Mouse (Mus musculus) ovary, adult 18-20 months (tissue): ENCODE measurements around the gene Skiv2l.

Experiments
- DNase-seq: peaks from one replicate; pipeline ENCODE4 v3.0.0; 2022; ENCODE audit warnings: low spot score, mixed read lengths

Skiv2l gene

DNA sequence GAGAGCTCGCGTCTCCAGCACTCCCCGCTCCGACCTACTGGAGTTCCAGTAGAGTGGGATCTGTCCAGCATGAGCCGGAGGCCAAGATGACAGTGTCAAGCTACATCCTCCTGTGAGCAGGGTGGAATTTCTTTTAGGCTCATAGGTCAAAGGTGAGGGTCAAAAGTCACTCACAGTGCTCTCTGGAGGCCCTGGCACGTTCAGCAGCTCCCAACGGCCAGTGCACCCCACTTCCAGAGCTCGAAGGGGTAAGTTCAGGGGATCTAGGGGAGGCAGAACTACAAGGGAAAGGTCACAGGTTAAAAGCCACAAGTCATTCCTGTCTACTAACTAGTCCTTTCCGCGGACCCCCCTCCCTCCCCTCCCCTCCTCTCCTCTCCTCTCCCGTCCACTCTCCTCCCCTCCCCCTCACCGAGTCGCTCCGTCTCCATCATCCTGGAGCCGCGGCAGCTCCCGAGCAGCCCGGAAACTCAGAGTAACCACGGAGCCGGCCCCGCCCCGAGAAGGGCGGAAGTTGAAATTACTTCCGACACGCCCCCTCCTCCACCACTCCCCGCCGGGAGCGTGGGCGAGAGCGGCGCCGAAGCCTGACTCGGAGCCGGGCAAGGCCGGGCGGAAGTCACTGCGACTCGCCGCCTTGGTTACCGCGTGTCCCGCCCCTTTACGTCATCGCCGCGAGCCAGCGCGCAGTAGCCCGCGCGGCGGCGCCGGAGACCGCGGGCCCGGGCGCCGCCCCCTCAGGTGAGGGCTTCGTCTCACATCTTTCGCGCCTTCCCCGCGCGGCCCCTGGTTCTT lies at the start of gene Skiv2l, which contains the start of gene Nelfe:
TSS of gene Skiv2l (minus strand) at position 489 of the 795 bp plus-strand sequence.
TSS of gene Nelfe (plus strand) at position 670 of the 795 bp plus-strand sequence.
- DNase-seq, result peak; percentile 96

DNA sequence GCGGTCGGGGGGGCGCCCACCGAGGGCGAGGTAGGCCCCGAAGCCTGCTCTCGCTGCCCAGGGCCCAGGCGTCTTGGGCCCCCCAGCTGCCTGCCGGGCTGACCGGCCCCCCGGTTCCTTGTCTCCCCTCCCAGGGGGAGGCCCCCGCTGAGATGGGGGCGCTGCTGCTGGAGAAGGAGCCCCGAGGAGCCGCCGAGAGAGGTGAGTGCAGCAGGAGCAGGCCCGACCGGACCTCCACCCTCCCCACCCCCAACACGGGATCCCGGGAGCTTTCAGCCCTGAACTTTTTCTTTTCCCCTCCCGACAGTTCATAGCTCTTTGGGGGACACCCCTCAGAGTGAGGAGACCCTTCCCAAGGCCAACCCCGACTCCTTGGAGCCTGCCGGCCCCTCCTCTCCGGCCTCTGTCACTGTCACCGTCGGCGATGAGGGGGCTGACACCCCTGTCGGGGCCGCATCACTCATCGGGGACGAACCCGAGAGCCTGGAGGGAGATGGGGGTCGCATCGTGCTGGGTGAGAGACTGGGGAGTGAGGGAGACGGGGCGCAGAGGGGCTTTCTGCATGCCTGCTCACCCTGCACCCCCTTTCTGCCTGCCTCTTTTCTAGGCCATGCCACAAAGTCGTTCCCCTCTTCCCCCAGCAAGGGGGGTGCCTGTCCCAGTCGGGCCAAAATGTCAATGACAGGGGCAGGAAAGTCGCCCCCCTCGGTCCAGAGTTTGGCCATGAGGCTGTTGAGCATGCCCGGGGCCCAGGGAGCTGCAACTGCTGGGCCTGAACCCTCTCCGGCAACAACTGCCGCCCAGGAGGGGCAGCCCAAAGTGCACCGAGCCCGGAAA lies 49.3 kb upstream of the Skiv2l start:
- no peak for DNase-seq

DNA sequence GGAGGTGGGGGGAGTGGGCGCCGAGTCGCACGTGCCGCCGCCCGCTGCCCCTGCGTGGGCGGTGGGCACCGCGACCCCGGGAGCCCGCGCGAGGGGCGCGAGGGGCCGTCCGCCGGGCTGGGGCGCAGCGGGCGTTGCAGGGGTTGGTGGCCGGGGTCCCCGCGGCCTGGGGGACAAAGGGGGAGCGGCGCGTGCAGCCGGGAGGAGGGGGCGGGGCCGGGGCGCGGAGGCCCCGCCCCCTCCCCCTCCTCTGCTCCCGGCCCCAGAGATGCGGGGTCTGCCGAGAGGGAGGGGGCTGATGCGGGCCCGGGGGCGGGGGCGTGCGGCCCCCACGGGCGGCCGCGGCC lies 48.7 kb upstream of the Skiv2l start:
- no peak for DNase-seq

DNA sequence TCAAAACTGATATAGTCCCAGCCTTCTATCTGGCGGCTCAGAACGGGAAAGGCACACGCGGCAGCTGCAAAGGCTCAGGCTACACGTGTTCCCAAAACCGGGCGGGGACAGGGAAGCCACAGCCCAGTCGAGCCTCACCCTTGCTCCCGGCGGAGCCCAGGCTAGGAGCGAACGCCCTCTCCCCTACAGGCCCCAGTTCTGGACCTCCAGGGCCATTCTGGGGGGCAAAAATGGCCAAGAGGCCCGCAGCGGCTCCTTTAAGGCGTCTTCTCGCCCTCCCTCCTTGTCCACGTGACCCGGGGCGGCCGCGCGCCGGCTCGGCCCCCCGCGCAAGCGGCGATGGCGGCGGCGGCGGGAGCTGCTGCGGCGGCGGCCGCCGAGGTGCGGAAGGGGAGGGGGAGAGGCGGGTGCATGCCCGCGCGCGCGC lies 48.2 kb upstream of the Skiv2l start, which contains the start of the genes C2 and Ehmt2:
TSS of gene C2 (minus strand) at position 106 of the 427 bp plus-strand sequence.
TSS of gene Ehmt2 (plus strand) at position 310 of the 427 bp plus-strand sequence.
- DNase-seq, result peak; percentile 74

DNA sequence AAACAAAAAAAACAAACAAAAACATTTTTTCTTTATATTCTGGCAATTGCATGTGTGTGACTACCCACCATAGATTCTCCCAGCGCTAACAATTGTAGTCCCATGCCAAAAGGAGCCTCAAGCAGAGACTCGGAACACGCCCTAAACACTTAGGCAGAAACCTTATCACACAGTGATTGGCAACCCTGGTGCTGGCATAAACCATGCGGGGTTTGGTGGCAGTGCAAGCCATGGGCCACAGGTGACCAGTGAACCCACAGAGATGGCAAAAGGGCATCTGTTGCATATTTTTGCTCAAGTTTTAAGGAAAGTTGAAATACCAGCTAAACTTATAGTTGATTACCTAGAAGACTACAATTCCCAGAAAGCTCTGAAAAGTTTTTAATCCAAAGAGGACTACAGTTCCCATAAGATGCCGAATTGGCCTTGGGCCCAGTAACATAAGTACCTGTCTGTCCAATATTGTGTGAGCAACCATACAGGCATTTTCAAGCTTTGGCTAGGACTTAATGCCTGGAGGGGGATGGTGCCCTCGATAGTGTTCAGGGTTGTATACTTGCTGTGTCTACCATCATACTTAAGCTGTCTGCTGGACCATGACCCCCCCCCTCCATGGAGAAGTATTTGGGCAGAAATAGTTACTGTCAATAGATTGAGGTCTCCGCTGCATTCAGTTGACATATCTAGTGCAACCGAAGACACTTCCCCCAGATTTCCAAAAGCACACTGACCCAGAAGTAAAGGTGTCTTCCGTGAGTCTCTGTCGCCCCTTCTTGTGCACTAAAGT lies 47.6 kb upstream of the Skiv2l start:
- no peak for DNase-seq

DNA sequence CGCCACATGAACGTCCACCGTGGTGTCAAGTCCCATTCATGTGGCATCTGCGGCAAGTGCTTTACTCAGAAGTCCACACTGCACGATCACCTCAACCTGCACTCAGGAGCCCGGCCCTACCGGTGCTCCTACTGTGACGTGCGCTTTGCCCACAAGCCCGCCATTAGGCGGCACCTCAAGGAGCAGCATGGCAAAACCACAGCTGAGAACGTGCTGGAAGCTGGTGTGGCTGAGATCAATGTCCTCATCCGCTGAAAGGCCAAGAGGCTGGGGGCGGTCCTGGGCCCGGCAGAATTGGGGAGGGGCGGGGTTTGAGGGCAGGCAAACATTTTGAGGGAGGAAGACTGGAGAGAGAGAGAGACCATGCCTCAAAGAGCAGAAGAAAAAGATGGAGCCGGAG lies 46.4 kb upstream of the Skiv2l start:
- no peak for DNase-seq

DNA sequence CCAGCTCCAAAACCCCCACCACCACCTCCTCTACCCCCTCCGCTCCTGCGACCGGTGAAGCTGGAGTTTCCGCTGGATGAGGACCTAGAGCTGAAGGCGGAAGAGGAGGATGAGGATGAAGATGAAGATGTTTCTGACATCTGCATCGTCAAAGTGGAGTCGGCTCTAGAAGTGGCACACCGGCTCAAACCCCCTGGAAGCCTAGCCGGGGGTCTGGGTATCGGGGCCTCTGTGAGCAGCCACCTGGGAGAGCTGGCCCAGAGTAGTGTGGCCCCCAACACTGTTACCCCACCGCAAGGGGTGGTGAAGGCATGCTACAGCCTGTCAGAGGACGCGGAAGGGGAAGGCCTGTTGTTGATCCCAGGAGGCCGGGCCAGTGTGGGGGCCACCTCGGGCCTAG lies 45.7 kb upstream of the Skiv2l start:
- no peak for DNase-seq

DNA sequence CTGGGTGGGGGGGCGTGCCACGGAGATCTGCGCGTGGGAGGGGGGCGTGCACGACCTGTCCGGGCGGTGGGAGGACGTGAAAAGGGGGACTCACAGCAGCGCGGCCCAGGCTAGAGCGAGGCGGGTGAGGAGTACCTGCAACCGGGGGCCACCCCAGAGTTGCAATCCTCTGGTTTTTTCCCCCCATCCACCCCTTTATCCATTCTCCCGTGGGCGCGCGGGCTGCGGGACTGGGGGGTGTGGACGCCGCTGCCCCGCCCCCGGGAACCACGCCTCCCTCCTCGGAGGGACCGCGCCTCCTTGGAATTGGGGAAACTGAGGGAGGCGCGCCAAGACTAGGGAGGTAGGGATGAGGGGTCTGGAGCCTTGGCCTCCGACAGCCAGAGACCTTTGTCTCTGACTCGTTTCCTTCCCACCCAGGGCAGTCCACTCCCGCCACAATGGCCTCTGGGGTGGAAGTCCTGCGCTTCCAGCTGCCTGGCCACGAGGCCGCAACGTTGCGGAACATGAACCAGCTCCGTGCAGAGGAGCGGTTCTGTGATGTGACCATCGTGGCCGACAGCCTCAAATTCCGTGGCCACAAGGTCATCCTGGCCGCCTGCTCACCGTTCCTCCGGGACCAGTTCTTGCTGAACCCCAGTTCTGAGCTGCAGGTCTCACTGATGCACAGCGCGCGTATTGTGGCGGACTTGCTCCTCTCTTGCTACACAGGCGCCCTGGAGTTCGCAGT lies 45.0 kb upstream of the Skiv2l start:
- DNase-seq, result peak; percentile 53

DNA sequence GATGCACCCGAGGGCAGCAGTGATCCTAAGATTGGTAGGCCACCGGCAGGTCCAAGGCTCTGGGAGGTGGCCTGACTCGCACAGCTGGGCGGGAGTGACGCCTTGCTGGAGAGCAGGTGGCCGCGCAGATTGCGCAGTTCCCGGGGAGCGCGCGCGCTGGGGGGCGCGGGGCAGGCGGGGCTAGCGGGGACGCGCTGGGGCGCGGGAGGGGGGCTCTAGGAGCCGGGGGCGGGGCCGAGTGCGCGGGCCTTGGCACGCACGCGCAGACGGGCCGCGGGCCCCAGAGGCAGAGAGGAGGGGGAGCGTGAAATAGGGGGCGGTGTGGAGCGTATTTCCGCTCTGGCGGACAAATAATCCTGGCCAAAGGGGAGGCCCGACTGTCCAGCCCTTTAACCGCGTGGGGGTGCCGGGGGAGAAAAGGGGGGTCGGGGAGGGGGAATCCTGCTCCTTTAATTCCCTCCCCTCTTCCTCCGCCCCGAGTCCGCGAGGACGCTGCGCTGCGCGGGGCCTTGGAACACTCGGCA lies 44.1 kb upstream of the Skiv2l start:
- peak; percentile 94 for DNase-seq

DNA sequence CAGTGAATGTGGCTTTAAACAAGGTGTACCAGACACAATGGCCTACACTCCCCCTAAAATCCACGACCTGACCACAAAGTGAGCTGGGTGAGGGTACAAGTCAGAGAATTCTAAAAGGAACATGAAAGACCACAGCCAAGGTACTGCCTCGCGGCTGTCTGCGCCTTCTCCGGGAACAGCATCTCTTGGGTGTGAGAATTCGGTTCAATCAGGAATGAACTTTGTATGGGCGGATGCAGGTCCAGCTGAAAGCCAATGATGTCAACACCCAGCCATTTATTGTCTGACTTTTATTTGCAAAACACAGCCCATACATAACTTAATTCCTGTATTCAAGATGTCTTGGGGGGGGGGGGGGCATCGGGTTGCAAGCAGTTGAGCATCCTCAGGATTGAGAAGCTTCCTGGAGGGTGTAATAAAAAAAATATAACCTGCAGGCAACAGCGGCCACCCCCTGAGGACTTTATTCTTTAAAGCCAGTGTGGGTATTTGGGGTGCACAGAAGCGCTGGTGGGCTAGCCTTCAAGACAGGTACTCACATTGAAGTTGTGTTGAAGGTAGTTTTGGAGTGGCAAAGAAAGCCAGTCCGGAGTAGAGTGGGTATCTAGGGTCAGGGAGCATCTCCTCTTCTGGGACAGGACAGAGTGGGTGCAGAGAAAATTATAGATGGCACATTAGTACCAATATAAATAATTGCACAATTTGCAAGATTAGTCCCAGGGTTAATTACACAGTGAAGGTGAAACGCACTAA lies 43.2 kb upstream of the Skiv2l start:
- no peak for DNase-seq

DNA sequence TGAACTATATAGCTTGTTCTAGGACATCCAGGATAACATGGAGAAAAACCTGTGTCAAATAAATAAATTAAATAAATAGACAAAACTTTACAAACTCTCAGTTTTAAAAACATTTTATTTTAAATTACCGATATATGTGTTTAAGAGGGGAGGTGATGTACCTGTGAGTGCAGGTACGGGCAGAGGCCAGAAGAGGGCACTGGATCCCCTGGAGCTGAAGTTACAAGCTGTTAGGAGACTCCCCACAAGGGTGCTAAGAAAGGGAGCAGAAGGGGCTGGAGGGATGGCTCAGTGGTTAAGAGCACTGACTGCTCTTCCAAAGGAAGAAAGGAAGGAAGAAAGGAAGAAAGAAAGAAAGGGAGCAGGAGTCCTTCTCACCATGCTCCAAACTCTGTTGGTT lies 41.4 kb upstream of the Skiv2l start:
- DNase-seq, result no peak

DNA sequence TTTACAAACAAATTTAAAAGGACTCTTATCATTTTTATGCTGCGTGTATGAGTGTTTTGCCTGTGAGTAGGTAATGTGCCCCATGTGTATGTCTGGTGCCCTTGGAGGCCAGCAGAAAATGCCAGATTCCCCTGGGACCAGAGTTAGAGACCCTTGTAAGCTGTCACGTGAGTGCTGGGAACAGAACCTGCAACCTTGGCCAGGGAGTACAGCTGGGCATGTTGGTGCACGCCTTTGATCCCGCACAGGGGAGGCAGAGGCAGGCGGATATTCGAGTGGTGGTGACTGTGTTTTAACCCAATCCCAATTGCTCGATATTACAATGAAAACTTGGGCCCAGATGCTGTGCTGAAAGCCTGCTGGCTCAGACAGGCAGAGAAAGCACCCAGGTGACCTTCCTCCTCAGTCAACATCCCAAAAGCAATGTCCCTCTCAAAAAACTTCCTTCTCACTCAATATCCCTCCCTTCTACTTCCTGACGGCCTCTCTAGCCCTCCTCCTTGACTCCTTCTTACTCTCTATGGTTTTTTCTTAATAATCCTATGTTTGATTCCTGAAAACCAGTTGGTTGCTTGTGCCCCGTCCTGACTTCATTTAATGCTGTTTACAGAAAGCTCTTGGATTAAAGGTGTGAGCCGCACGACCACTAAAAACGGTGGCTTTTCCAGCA lies 40.2 kb upstream of the Skiv2l start:
- DNase-seq, result no peak

DNA sequence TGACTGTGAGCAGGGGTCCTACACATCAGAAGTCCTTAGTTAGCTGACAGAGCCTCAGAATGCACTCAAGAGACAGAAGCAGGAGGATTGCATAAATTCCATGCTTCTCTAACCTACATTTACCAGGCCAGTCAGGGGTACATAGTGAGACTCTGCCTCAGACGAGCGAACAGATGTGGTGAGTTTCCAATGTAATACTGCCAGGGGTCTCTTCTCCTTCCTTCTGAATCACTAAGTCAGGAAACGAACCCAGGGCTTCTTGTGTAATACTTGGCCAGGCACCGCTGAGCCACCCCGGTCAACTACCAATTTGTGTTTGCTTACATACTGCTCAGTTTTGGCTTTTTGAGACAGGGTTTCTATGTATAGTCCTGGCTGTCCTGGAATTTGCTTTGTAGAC lies 37.9 kb upstream of the Skiv2l start:
- DNase-seq, result no peak

DNA sequence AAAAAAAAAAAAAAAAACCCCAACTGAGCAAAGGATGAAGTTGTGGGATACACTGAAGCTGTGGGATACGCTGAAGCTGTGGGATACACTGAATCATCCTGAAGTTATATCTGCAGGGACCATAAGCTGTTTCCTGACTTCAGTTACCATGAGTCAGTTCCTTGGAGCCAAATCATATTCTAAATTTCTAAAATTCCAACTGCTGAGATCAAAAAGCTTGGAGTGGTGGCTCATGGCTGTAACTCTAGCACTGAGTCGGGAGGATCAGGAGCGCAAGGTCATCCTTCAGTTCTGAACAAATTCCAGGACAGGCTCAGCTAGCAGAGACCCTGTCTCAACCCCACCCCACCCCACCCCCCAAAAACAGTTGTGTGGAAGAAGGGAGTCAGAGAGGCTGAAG lies 35.6 kb upstream of the Skiv2l start:
- DNase-seq, result no peak

DNA sequence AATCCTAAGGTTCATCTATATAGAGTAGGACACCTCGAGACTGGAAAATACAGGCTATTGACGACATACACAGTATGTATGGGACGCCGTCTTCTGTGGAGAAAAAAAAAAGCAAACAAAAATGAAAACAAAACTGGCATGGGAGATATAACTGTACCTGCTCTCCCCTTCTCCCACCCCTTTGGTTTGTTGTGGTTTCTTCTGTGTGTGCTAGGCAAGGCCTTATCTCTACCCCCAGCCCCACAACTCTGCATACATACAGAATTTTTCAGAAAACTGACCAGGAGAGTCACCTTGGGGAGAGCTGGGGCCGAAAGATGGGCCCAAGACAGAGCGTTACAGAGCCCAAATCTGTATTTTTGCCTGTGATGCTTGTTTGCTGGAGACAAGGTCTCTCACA lies 34.7 kb upstream of the Skiv2l start:
- DNase-seq, result no peak

DNA sequence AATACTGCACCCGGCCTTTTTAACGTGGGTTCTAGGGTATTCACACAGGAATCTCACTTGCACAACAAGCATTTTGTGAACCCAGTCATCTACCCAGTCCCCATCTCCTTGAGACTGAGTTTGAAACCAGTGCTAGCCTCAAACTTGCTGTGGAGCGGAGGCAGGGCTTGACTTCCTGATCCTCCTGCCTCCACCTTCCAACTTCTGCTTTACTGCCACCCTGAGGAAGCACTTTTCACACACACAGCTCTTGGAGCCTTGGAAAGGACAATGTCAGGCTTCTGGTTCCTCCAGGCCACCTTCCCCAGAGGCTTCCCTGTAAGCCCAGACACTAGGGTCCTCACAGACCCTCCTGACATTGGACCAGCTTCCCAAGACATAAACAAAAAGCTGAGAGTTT lies 33.3 kb upstream of the Skiv2l start:
- DNase-seq, result no peak

DNA sequence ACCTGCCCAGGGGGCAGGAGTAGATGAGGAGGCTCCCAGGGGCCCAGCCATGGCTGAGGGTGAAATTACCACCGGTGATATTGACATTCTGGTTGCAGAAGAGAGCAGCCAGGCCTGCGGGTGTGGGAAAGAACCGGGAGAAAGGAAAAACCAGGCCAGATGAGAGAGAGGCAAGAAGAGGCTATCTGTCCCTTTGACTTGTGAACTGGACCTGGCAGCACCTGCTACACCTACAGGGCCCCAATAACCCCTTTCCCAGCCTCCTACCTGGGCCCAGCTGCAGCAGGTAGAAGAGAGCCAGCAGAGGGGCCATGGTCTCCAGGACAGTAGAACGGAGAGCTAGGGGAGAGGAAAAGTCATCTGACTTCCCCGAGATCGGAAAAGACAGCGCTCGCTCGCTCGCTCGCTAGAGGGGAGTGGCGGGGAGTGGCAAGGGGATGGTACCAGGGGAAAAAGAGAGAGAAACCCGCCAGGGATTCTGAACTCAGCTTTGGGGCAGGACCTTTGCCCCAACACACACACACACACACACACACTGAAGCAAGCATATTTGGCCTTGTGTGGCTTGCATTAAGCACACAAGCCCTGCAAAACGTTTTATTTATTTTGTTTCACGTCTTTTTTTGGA lies 31.8 kb upstream of the Skiv2l start, which contains the start of gene Gm20547:
TSS of gene Gm20547 (minus strand) at position 360 of the 628 bp plus-strand sequence.
- no peak for DNase-seq

DNA sequence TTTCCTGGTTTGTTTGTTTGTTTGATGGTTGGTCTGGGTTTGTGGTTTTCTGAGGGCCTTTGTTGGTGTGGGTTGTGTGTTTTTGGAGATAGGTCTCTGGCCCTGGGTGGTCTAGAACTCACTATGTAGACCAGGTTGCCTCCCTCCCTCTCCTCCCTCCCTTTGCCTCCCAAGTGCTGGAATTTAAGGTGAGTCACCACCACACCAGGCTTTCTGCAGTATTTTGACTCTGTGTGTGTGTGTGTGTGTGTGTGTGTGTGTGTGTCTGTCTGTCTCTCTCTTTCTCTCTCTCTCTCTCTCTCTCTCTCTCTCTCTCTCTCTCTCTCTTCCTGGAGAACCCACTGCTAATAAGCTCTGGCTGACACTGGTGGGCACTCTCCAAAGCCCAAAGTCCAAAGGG lies 31.2 kb upstream of the Skiv2l start:
- DNase-seq, result no peak

DNA sequence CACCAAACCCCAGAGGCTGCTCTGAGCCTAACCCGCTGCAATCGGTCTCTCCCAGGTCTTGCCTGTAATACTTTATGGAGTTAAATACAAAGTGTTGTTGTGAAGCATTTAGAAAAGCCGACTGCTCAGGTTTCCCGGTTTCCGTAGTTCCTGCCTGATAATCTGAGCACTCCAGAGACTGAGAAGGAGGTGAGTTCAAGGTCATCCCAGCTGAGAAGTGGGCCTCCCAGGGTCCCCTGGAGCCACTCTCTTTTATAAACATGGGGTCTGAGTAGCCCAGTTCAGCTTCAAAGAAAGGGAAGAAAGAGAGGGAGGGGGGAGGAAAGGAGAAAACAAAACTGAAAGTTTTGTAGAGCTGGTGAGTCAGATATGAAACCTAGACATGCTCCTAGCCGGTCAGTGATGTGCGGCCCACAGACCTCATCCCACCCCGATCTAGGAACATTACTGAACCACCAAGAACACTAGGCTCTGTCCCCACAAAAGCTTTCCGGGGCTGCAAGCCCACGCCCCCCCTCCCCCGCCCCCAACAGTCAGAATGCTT lies 29.4 kb upstream of the Skiv2l start, which contains the start of gene Zbtb12:
TSS of gene Zbtb12 (plus strand) at position 148 of the 544 bp plus-strand sequence.
- DNase-seq, result no peak
